Mouse (Mus musculus) E14TG2a.4 (cell line): ENCODE measurements around the gene Flnc.

Experiments
- H3K27me3 ChIP-seq: 2 replicates; pipeline ENCODE4 v1.6.1; 2014; ENCODE audit warnings: low read length, control low read depth; ENCODE audit not compliant: insufficient read depth
- H3K36me3 ChIP-seq: 2 replicates; pipeline ENCODE4 v1.6.1; 2014; ENCODE audit warnings: low read length, control low read depth; ENCODE audit not compliant: insufficient read depth
- H3K4me1 ChIP-seq: replicated peaks from 2 replicates; pipeline ENCODE4 v1.6.1; 2014; ENCODE audit warnings: low read depth, low read length, control low read depth
- H3K4me3 ChIP-seq: replicated peaks from 2 replicates; pipeline ENCODE4 v1.5.1; 2014; ENCODE audit warnings: mild to moderate bottlenecking, low read length
- H3K9me3 ChIP-seq: 2 replicates; pipeline ENCODE4 v1.6.1; 2014; ENCODE audit warnings: low read length, control low read depth
- CTCF ChIP-seq: conservative IDR thresholded peaks from 2 replicates; pipeline ENCODE4 v1.5.1; 2014; ENCODE audit warnings: low read length
- NANOG ChIP-seq: IDR thresholded peaks from 2 replicates; pipeline ENCODE4 v1.6.1; 2014; ENCODE audit warnings: borderline replicate concordance, low read length, mixed read lengths
- POU5F1 ChIP-seq: IDR thresholded peaks from 2 replicates; pipeline ENCODE4 v1.6.1; 2014; ENCODE audit warnings: low read length, borderline replicate concordance

Flnc gene

GRCm38 (mm10) chr6:29506834-29507233 is 73.8 kb downstream of the Flnc start:
- H3K4me1 ChIP-seq = peaks cover 28% of the 10 kb centered on the region
- H3K9me3 ChIP-seq = no peaks in the 10 kb centered on the region
- peaks cover 76% of the 10 kb centered on the region for H3K27me3 ChIP-seq
- H3K36me3 ChIP-seq = no peaks in the 10 kb centered on the region
- peak overlapping the region; percentile 79 for H3K4me3 ChIP-seq
- TF ChIP-seq NANOG (no peak), POU5F1 (no peak), CTCF (no peak)

- Histone ChIP-seq H3K27me3 (peaks cover 81% of the 10 kb centered on the region), H3K4me1 (peaks cover 37% of the 10 kb centered on the region), H3K4me3 (peak within 1 kb of the TSS; percentile 79), H3K36me3 (no peaks in the 10 kb centered on the region), H3K9me3 (no peaks in the 10 kb centered on the region)
- TF ChIP-seq NANOG (no peak), CTCF (no peak), POU5F1 (no peak)
Observed at GRCm38 (mm10) chr6:29507447-29508309, 74.6 kb downstream of the Flnc start, which contains the start of gene Kcp. Gene Kcp (minus strand): TSS chr6:29507952.

- H3K27me3 ChIP-seq = peaks cover 74% of the 10 kb centered on the region
- no peak overlapping the region; the same call in 1 of the 2 replicates for H3K4me3 ChIP-seq
- no peaks in the 10 kb centered on the region for H3K9me3 ChIP-seq
- no peaks in the 10 kb centered on the region for H3K36me3 ChIP-seq
- no peak for TF ChIP-seq NANOG
- TF ChIP-seq CTCF = no peak
- TF ChIP-seq POU5F1 = no peak
- H3K4me1 ChIP-seq = peaks cover 46% of the 10 kb centered on the region
Observed at GRCm38 (mm10) chr6:29509086-29509485, 76.0 kb downstream of the Flnc start.
